In the genomic region with DNA sequence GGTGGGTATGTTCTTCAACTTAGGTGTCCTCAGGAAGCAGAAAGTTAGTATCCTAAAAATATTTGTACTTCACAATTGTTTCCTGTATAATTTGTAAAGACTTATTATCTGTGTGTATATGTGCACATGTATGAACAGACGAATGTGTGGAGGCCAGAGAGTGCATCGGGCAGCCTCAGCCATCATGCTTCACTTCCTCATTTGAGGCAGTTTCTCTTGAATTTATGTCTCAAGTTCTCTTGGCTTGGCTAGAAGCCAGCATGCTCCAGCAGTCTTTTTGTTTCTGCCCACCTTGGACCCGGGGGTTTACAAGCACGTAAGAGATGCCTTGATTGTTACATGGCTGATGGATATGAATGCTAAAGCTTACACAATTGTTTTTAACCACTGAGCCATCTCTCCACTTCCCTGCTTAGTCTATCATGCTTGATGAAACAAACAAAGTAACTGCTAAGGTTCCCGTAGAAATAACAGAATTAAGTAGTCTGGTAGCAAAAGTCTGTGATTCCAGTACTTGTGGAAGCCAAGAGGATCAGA, we compare ENCODE assay signal across 24 mouse cellular contexts.
DNase-seq lines count a peak whose midpoint lies in the region; ATAC-seq lines count a peak whose summit lies in the region.
"Had no signal": no experiment of that assay in that cellular context is flagged by ENCODE, and none has a peak within 500 bp of the region (broad histone marks: within the 10 kb centered on the region; RNA-seq: fewer than 3 reads in every experiment).

No protein-coding gene starts in this region.

- ATAC-seq in neural tube, embryonic 12.5 days (ENCODE audit: low FRiP score, low read depth) = peak; percentile 53; the same call in 1 of the 2 replicates
- ATAC-seq in neural tube, embryonic 15.5 days (ENCODE audit: low FRiP score) = no peak
- ATAC-seq in forebrain, embryonic 14.5 days = peak; percentile 77
- ATAC-seq: intestine, postnatal 0 days; liver, embryonic 12.5 days; midbrain, embryonic 13.5 days; Patski had no signal

- peak; percentile 42 for DNase-seq in Muller cell, postnatal 12 days (ENCODE audit: inconsistent ontology term)
- peak; percentile 64 for DNase-seq in forebrain, embryonic 14.5 days (ENCODE audit: low spot score)
- DNase-seq in heart, postnatal 10 days = no peak
- DNase-seq in right cerebral cortex, postnatal 10 days (ENCODE audit: low spot score in 2 of 2) = no peak
- no peak for DNase-seq in left cerebral cortex, postnatal 4 days
- DNase-seq: adrenal gland, postnatal 36 days; cerebellum, adult 11 months; cerebellum, adult 9-11 months; gastrocnemius, adult 2 months; heart, postnatal 4 days; kidney, postnatal 36 days; lung, adult 18-20 months; lung, postnatal 14 days; right cerebral cortex, postnatal 14 days; thymus, postnatal 14 days had no signal

- no peaks in the 10 kb centered on the region for H3K9me3 ChIP-seq in neural tube, embryonic 12.5 days
- H3K9me3 ChIP-seq in neural tube, embryonic 15.5 days (replicated peaks) = no peaks in the 10 kb centered on the region
- H3K9me3 ChIP-seq in forebrain, embryonic 14.5 days (replicated peaks; ENCODE audit: control insufficient read depth, low read length) = no peaks in the 10 kb centered on the region
- H3K9me3 ChIP-seq: heart, embryonic 15.5 days; kidney, embryonic 15.5 days; limb, embryonic 13.5 days; liver, embryonic 12.5 days; midbrain, embryonic 13.5 days had no signal

- H3K4me3 ChIP-seq in neural tube, embryonic 12.5 days = no peak overlapping the region
- no peak overlapping the region for H3K4me3 ChIP-seq in neural tube, embryonic 15.5 days (replicated peaks)
- H3K4me3 ChIP-seq in forebrain, embryonic 14.5 days (ENCODE audit: low read depth, low read length) = no peak overlapping the region
- H3K4me3 ChIP-seq: gastrocnemius, adult 2 months; heart, embryonic 15.5 days; kidney, embryonic 15.5 days; limb, embryonic 13.5 days; liver, embryonic 12.5 days; midbrain, embryonic 13.5 days had no signal

- whole genome bisulfite sequencing in neural tube, embryonic 12.5 days = 33% methylated on average over 5 of the region's 5 CpGs
- WGBS in neural tube, embryonic 15.5 days = 26% methylated on average over 5 of the region's 5 CpGs
- 10% methylated on average over 5 of the region's 5 CpGs for WGBS in forebrain, embryonic 14.5 days

- no peaks in the 10 kb centered on the region for H3K36me3 ChIP-seq in neural tube, embryonic 12.5 days
- H3K36me3 ChIP-seq in neural tube, embryonic 15.5 days = no peaks in the 10 kb centered on the region
- no peaks in the 10 kb centered on the region for H3K36me3 ChIP-seq in forebrain, embryonic 14.5 days (ENCODE audit: control insufficient read depth, insufficient read depth, low read length)
- H3K36me3 ChIP-seq: heart, embryonic 15.5 days; kidney, embryonic 15.5 days; limb, embryonic 13.5 days; liver, embryonic 12.5 days; midbrain, embryonic 13.5 days had no signal

- H3K27ac ChIP-seq in neural tube, embryonic 12.5 days = no peak overlapping the region
- no peak overlapping the region for H3K27ac ChIP-seq in neural tube, embryonic 15.5 days (replicated peaks)
- H3K27ac ChIP-seq in forebrain, embryonic 14.5 days (ENCODE audit: low read depth, low read length) = no peak overlapping the region
- H3K27ac ChIP-seq: gastrocnemius, adult 2 months; heart, embryonic 15.5 days; kidney, embryonic 15.5 days; limb, embryonic 13.5 days; liver, embryonic 12.5 days; midbrain, embryonic 13.5 days had no signal

- H3K27me3 ChIP-seq in neural tube, embryonic 12.5 days (replicated peaks) = no peaks in the 10 kb centered on the region
- no peaks in the 10 kb centered on the region for H3K27me3 ChIP-seq in neural tube, embryonic 15.5 days (replicated peaks)
- no peaks in the 10 kb centered on the region for H3K27me3 ChIP-seq in forebrain, embryonic 14.5 days (replicated peaks; ENCODE audit: control insufficient read depth, insufficient read depth, low read length)
- H3K27me3 ChIP-seq: heart, embryonic 15.5 days; kidney, embryonic 15.5 days; limb, embryonic 13.5 days; liver, embryonic 12.5 days; midbrain, embryonic 13.5 days had no signal

- H3K4me2 ChIP-seq in neural tube, embryonic 12.5 days (replicated peaks) = no peak overlapping the region
- no peak overlapping the region for H3K4me2 ChIP-seq in neural tube, embryonic 15.5 days
- H3K4me2 ChIP-seq in forebrain, embryonic 14.5 days (ENCODE audit: low read length) = no peak overlapping the region
- H3K4me2 ChIP-seq: heart, embryonic 15.5 days; kidney, embryonic 15.5 days; limb, embryonic 13.5 days; liver, embryonic 12.5 days; midbrain, embryonic 13.5 days had no signal

- no peak overlapping the region for H3K9ac ChIP-seq in neural tube, embryonic 12.5 days
- no peak overlapping the region for H3K9ac ChIP-seq in neural tube, embryonic 15.5 days (replicated peaks)
- H3K9ac ChIP-seq in forebrain, embryonic 14.5 days (ENCODE audit: low read length) = no peak overlapping the region
- H3K9ac ChIP-seq: heart, embryonic 15.5 days; kidney, embryonic 15.5 days; limb, embryonic 13.5 days; liver, embryonic 12.5 days; midbrain, embryonic 13.5 days had no signal

- no peaks in the 10 kb centered on the region for H3K4me1 ChIP-seq in neural tube, embryonic 12.5 days
- H3K4me1 ChIP-seq in neural tube, embryonic 15.5 days = no peaks in the 10 kb centered on the region
- H3K4me1 ChIP-seq in forebrain, embryonic 14.5 days (ENCODE audit: control insufficient read depth, insufficient read depth, low read length) = no peaks in the 10 kb centered on the region; the same call in 1 of the 2 replicates
- H3K4me1 ChIP-seq: heart, embryonic 15.5 days; kidney, embryonic 15.5 days; limb, embryonic 13.5 days; liver, embryonic 12.5 days had no signal

- intact Hi-C loops in heart, postnatal 10 days (cut with DNase I) = no loop called here
- intact Hi-C loops in left cerebral cortex, postnatal 4 days (cut with DNase I) = no loop called here

Comparison
In these comparisons a context has a peak if more than half of its experiments do, and no peak if none do; other contexts are left out.
1. DNase-seq: peak in Muller cell, postnatal 12 days (single experiment) and forebrain, embryonic 14.5 days (single experiment); none in heart, postnatal 10 days (0 of 2), right cerebral cortex, postnatal 10 days (0 of 2) and left cerebral cortex, postnatal 4 days (single experiment).